Mouse (Mus musculus): ENCODE measurements at regions not wholly inside any gene's neighbourhood (a gene's known extent, or its start where the extent isn't known, plus 50 kb on each side); places are given as distances from the start of the nearest gene placed in this dataset.

GRCm38 (mm10) chr19:55688585-55688984 is 53.0 kb upstream of the Tcf7l2 start:
- peaks cover 6% of the 10 kb centered on the region for H3K4me1 ChIP-seq (replicated peaks; ENCODE audit: control insufficient read depth, insufficient read depth, low read length)
- DNase-seq = peak; percentile 4
- TF ChIP-seq CTCF (IDR thresholded peaks at IDR 0.05; ENCODE audit: borderline replicate concordance, control insufficient read depth, extremely low read depth, insufficient read depth, low read length, poor library complexity) (no peak), POLR2A (IDR thresholded peaks at IDR 0.05; ENCODE audit: control insufficient read depth, extremely low read depth, insufficient read depth, low read length, poor library complexity) (no peak)
- no peaks in the 10 kb centered on the region for H3K27me3 ChIP-seq (ENCODE audit: control insufficient read depth, insufficient read depth, low read length)
- no peak overlapping the region for H3K4me3 ChIP-seq (ENCODE audit: control insufficient read depth, insufficient read depth, low read length)
- 32% methylated on average over 8 of the region's 8 CpGs for WGBS
- no peaks in the 10 kb centered on the region for H3K36me3 ChIP-seq (ENCODE audit: control insufficient read depth, insufficient read depth, low read length)
- H3K27ac ChIP-seq (ENCODE audit: control insufficient read depth, insufficient read depth, low read length) = no peak overlapping the region

GRCm38 (mm10) chr19:55689200-55689949 is 52.2 kb upstream of the Tcf7l2 start:
- no peak for DNase-seq
- peaks cover 6% of the 10 kb centered on the region for H3K4me1 ChIP-seq (replicated peaks; ENCODE audit: control insufficient read depth, insufficient read depth, low read length)
- WGBS = 92% methylated on average over 20 of the region's 20 CpGs
- H3K27me3 ChIP-seq (ENCODE audit: control insufficient read depth, insufficient read depth, low read length) = no peaks in the 10 kb centered on the region
- H3K27ac ChIP-seq (ENCODE audit: control insufficient read depth, insufficient read depth, low read length) = no peak overlapping the region
- H3K36me3 ChIP-seq (ENCODE audit: control insufficient read depth, insufficient read depth, low read length) = no peaks in the 10 kb centered on the region
- TF ChIP-seq POLR2A (IDR thresholded peaks at IDR 0.05; ENCODE audit: control insufficient read depth, extremely low read depth, insufficient read depth, low read length, poor library complexity) = no peak
- no peak for TF ChIP-seq CTCF (IDR thresholded peaks at IDR 0.05; ENCODE audit: borderline replicate concordance, control insufficient read depth, extremely low read depth, insufficient read depth, low read length, poor library complexity)
- H3K4me3 ChIP-seq (ENCODE audit: control insufficient read depth, insufficient read depth, low read length) = no peak overlapping the region

All from thymus, adult 2 months (tissue).